Mouse (Mus musculus): ENCODE results near the gene Gm9833.

DNA sequence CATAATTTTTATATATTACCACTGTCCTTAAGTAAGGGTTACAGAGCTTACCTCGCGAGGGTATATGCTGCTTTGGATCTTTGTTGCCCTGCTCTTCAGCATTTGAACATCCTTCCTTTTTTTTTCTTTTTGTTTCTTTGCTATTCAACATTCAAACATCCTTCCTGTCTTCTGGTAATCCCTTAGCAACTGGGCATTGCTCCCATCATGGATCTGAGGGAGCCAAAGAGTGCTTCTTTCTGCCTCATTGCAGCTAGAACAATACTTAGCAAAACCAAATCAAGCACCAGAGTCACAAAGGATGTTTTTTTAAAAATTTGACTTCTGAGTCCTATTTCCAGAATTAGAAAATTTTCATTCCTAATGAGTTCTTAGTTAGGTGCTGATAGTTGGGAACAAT, 24.8 kb downstream of the Gm9833 start:
- TF ChIP-seq CTCF (conservative IDR thresholded peaks at IDR 0.05; ENCODE audit: insufficient read depth, insufficient read length, low read depth, low read length): no peak
- no peak for TF ChIP-seq POLR2A (IDR thresholded peaks at IDR 0.05; ENCODE audit: low read depth, low read length)

All from kidney, adult 2 months (tissue).